Mouse (Mus musculus) testis, adult 2 months (tissue): ENCODE results near the gene Fam183b. TPM values are rescaled to one million over a fixed set of nuclear protein-coding genes. Genes with fewer than 3 reads are reported as not detected.
"Not testable (repeated sequence)": the region's sequence is repeated elsewhere in the genome, so short reads cannot be mapped to it uniquely, and the experiment has no call there.

Source experiments
- H3K27ac ChIP-seq: fragments of 200-500 bp; 2 replicates; pipeline ENCODE4 v1.5.1; 2012; ENCODE audit warnings: low read depth, low read length; ENCODE audit not compliant: control insufficient read depth, insufficient read depth
- H3K27me3 ChIP-seq: fragments of 200-500 bp; 2 replicates; pipeline ENCODE4 v1.6.1; 2012; ENCODE audit warnings: mild to moderate bottlenecking, low read length, moderate library complexity; ENCODE audit not compliant: control insufficient read depth, insufficient read depth
- H3K36me3 ChIP-seq: fragments of 200-500 bp; 2 replicates; pipeline ENCODE4 v1.6.1; 2012; ENCODE audit warnings: mild to moderate bottlenecking, low read length; ENCODE audit not compliant: control insufficient read depth, insufficient read depth
- H3K4me1 ChIP-seq: fragments of 200-500 bp; 2 replicates; pipeline ENCODE4 v1.6.1; 2012; ENCODE audit warnings: low read length; ENCODE audit not compliant: control insufficient read depth, insufficient read depth
- H3K4me3 ChIP-seq: fragments of 200-500 bp; 2 replicates; pipeline ENCODE4 v1.5.1; 2012; ENCODE audit warnings: low read depth, mild to moderate bottlenecking, low read length, moderate library complexity, mixed read lengths; ENCODE audit not compliant: control insufficient read depth
- CTCF ChIP-seq: fragments of 200-500 bp; IDR thresholded peaks from 2 replicates; pipeline ENCODE4 v1.5.1; 2012; ENCODE audit warnings: low read depth, mild to moderate bottlenecking, inconsistent platforms, low read length, moderate library complexity; ENCODE audit not compliant: control insufficient read depth, insufficient read depth, insufficient replicate concordance
- POLR2A ChIP-seq: fragments of 200-500 bp; IDR thresholded peaks from 2 replicates; pipeline ENCODE4 v1.6.1; 2012; ENCODE audit warnings: low read depth, mild to moderate bottlenecking, inconsistent platforms, low read length, moderate library complexity; ENCODE audit not compliant: control insufficient read depth
- polyA plus RNA-seq: library from polyadenylated mRNA; depleted of rRNA; stranded (reverse); fragments of >200 nt; gene quantifications from 2 replicates; pipeline ENCODE4 v1.2.3, GENCODE M21; 2012; rRNA removed

Gene Fam183b
- polyA plus RNA-seq, 1 experiment: 142 TPM

DNA sequence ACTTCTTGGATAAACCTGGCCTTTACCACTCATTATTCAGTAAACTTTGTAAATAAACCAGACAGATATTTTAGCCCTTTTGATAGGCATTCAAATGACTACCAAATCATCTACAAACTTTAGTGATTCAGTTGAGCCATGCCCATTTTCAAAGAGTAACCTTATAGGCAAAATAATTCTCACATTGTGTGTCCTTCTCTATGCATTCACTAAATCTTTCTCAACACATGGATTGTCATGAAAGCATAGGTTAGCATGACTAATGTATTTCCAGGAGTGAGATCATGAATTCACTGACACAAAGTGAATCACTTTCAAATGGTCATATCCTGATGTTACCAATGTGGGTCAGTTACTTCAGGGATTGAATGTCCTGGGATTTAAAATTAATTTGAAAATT, 28.9 kb downstream of the Fam183b start, which contains the start of gene Olfr315:
Gene Olfr315, plus strand, starts transcription at position 301 of the 400 bp plus-strand sequence.
- Histone ChIP-seq H3K4me1 (no peaks in the 10 kb centered on the region), H3K36me3 (no peaks in the 10 kb centered on the region), H3K27me3 (no peaks in the 10 kb centered on the region), H3K27ac (no peak within 1 kb of the TSS), H3K4me3 (no peak within 1 kb of the TSS)
- TF ChIP-seq CTCF (no peak), POLR2A (no peak)

DNA sequence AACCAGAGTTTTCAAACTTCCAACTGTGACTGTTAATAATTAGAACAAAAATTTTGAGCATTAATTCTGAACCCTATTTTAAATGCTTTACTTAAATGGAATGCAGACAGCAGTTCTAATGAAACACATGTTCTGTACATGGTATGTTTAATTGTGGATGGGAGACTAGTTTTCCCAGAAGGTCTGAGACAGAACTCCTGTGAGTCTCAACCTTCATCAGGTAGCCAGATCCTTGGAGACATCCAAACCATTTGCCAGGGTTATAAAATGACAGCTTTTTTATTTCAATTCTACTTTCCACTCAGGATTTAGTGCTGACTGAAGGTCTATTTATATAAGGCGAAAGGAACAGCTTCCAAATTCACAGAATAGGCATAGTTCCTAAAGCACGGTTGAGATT, 49.3 kb downstream of the Fam183b start, which contains the start of gene Olfr316:
Gene Olfr316, plus strand, starts transcription at position 301 of the 400 bp plus-strand sequence.
- TF ChIP-seq CTCF: no peak
- no peak for TF ChIP-seq POLR2A
- Histone ChIP-seq H3K27me3 (no peaks in the 10 kb centered on the region), H3K4me3 (peak within 1 kb of the TSS; percentile 17; the same call in 1 of the 2 replicates), H3K27ac (no peak within 1 kb of the TSS), H3K36me3 (no peaks in the 10 kb centered on the region), H3K4me1 (no peaks in the 10 kb centered on the region)

DNA sequence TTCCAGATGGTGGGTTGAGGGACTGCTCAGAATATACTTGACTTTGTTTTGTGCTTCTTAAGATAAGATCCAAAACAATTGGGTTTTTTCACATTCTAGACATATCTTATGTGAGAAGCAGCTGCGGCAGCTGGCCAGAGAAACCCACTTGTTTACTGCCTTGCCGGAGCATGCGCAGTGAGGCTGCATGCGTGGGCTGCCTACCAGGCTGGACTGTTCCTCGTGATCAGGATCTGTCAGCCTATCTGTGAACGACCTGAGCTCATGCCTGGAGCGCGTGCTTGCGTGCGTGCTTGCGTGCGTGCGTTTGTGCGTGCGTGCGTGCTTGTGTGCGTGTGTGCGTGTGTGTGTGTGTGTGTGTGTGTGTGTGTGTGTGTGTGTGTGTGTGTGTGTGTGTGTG, 50.7 kb downstream of the Fam183b start:
- peak overlapping the region; percentile 16 for H3K4me3 ChIP-seq
- H3K27ac ChIP-seq, H3K4me1 ChIP-seq, H3K27me3 ChIP-seq, H3K36me3 ChIP-seq: not testable (repeated sequence)

Other genes with a start within 250 kb of the Fam183b start
- gene Olfr328, start 246.3 kb downstream of the Fam183b start, polyA plus RNA-seq: not detected in 2 replicates
- 0.11 TPM in 1 of 2 replicates, not detected in the other for gene Olfr224, start 231.4 kb downstream of the Fam183b start, polyA plus RNA-seq
- 0.20 and 0.89 TPM in 2 replicates for gene Olfr325, start 224.2 kb downstream of the Fam183b start, polyA plus RNA-seq
- not detected in 2 replicates for gene Olfr324, start 206.8 kb downstream of the Fam183b start, polyA plus RNA-seq
- not detected in 2 replicates for gene 2210407C18Rik, start 185.9 kb downstream of the Fam183b start, polyA plus RNA-seq
- 0.57 and 2.2 TPM in 2 replicates for gene Olfr323, start 171.5 kb downstream of the Fam183b start, polyA plus RNA-seq
- gene Trim58, start 161.5 kb downstream of the Fam183b start, polyA plus RNA-seq: not detected in 2 replicates
- gene Olfr322, start 143.2 kb downstream of the Fam183b start, polyA plus RNA-seq: not detected in 2 replicates
- not detected in 2 replicates for gene Olfr320, start 120.9 kb downstream of the Fam183b start, polyA plus RNA-seq
- gene Olfr319, start 102.8 kb downstream of the Fam183b start, polyA plus RNA-seq: not detected in 2 replicates
- gene Olfr318, start 77.9 kb downstream of the Fam183b start, polyA plus RNA-seq: 0.35 TPM in 1 of 2 replicates, not detected in the other
- gene Olfr317, start 62.7 kb downstream of the Fam183b start, polyA plus RNA-seq: 0.16 and 0.96 TPM in 2 replicates
- gene Olfr316, start 49.2 kb downstream of the Fam183b start, polyA plus RNA-seq: 0.29 and 3.1 TPM in 2 replicates
- not detected in 2 replicates for gene Olfr315, start 28.8 kb downstream of the Fam183b start, polyA plus RNA-seq
- not detected in 2 replicates for gene Olfr314, start 19.0 kb downstream of the Fam183b start, polyA plus RNA-seq
- gene Olfr313, start 13.0 kb upstream of the Fam183b start, polyA plus RNA-seq: 0.09 and 0.42 TPM in 2 replicates
- 0.02 and 0.06 TPM in 2 replicates for gene Olfr312, start 27.3 kb upstream of the Fam183b start, polyA plus RNA-seq
- not detected in 2 replicates for gene Olfr311, start 37.3 kb upstream of the Fam183b start, polyA plus RNA-seq
- gene Gm12258, start 45.2 kb upstream of the Fam183b start, polyA plus RNA-seq: 1.4 and 1.7 TPM in 2 replicates
- gene 2810021J22Rik, start 65.3 kb upstream of the Fam183b start, polyA plus RNA-seq: 3.1 and 9.7 TPM in 2 replicates
- gene Zfp39, start 102.3 kb upstream of the Fam183b start, polyA plus RNA-seq: 23.7 and 35.2 TPM in 2 replicates
- gene Btnl10, start 115.9 kb upstream of the Fam183b start, polyA plus RNA-seq: 6.8 and 10.1 TPM in 2 replicates
- gene Rnf187, start 137.0 kb upstream of the Fam183b start, polyA plus RNA-seq: 215 and 247 TPM in 2 replicates
- 8.7 and 8.9 TPM in 2 replicates for gene Hist3h2ba, start 147.0 kb upstream of the Fam183b start, polyA plus RNA-seq
- 6.4 and 6.5 TPM in 2 replicates for gene Hist3h2a, start 152.7 kb upstream of the Fam183b start, polyA plus RNA-seq
- gene Trim17, start 152.7 kb upstream of the Fam183b start, polyA plus RNA-seq: 166 and 167 TPM in 2 replicates
- 44.1 and 48.9 TPM in 2 replicates for gene Trim11, start 176.1 kb upstream of the Fam183b start, polyA plus RNA-seq